Mouse (Mus musculus) embryonic facial prominence, embryonic 15.5 days (tissue): ENCODE measurements around the gene Rangap1. TPM values are rescaled to one million over a fixed set of nuclear protein-coding genes. Genes with fewer than 3 reads are reported as not detected.
"Not testable (repeated sequence)": the region's sequence is repeated elsewhere in the genome, so short reads cannot be mapped to it uniquely, and the experiment has no call there.

ENCODE experiments used
- ATAC-seq: fragments of 200-750 bp; cut with Nextera tagmentation; 2 replicates; pipeline ENCODE4 v1.8.0; 2017; ENCODE audit warnings: low read depth, moderate TSS enrichment; ENCODE audit not compliant: insufficient number of reproducible peaks, low FRiP score, low TSS enrichment
- H3K27ac ChIP-seq: fragments of 300-500 bp; sonication (generic); replicated peaks from 2 replicates; pipeline ENCODE4 v1.5.1; 2015; ENCODE audit warnings: mild to moderate bottlenecking, inconsistent platforms
- H3K27me3 ChIP-seq: fragments of 300-500 bp; sonication (generic); 2 replicates; pipeline ENCODE4 v1.6.1; 2015; ENCODE audit warnings: inconsistent platforms
- H3K36me3 ChIP-seq: fragments of 300-500 bp; sonication (generic); 2 replicates; pipeline ENCODE4 v1.6.1; 2015; ENCODE audit warnings: mild to moderate bottlenecking, inconsistent platforms
- H3K4me1 ChIP-seq: fragments of 300-500 bp; sonication (generic); 2 replicates; pipeline ENCODE4 v1.6.1; 2015; ENCODE audit warnings: inconsistent platforms
- H3K4me2 ChIP-seq: fragments of 300-500 bp; sonication (generic); replicated peaks from 2 replicates; pipeline ENCODE4 v1.6.1; 2015; ENCODE audit warnings: mild to moderate bottlenecking, inconsistent platforms
- H3K4me3 ChIP-seq: fragments of 300-500 bp; sonication (generic); replicated peaks from 2 replicates; pipeline ENCODE4 v1.5.1; 2015; ENCODE audit warnings: mild to moderate bottlenecking, inconsistent platforms
- H3K9ac ChIP-seq: fragments of 300-500 bp; sonication (generic); 2 replicates; pipeline ENCODE4 v1.6.1; 2015; ENCODE audit warnings: inconsistent platforms
- H3K9me3 ChIP-seq: fragments of 300-500 bp; sonication (generic); replicated peaks from 2 replicates; pipeline ENCODE4 v1.6.1; 2016; ENCODE audit warnings: inconsistent platforms
- WGBS: fragments of 180-500 bp; shearing (Covaris S2); methylation state at CpG from one replicate; pipeline ENCODE4 v1.1.7; 2015; 5-methylcytosine and 5-hydroxymethylcytosine counted together
- polyA plus RNA-seq: library from polyadenylated mRNA; unstranded; fragments of >200 nt; fragmentation: Nextera tagmentation; extraction: Ambion mirVana; gene quantifications from 2 replicates; pipeline ENCODE4 v1.2.1, GENCODE M21; 2015

The Rangap1 gene
- polyA plus RNA-seq, 1 experiment from 2014 or later = 98.3 TPM

- Histone ChIP-seq H3K9ac (no peak overlapping the region), H3K4me1 (0 out of 2 replicates have a peak, but pooled peaks cover 1% of the 10 kb centered on the region), H3K4me3 (no peak overlapping the region), H3K4me2 (no peak overlapping the region), H3K9me3 (no peaks in the 10 kb centered on the region), H3K27ac (no peak overlapping the region), H3K27me3 (no peaks in the 10 kb centered on the region), H3K36me3 (peaks cover 31% of the 10 kb centered on the region)
- ATAC-seq = no peak
- 92% methylated on average over 9 of the region's 9 CpGs for WGBS
These were observed 20.3 kb upstream of the Rangap1 start for GRCm38 (mm10) chr15:81765651-81766050.

- H3K36me3 ChIP-seq = peaks cover 23% of the 10 kb centered on the region
- H3K9me3 ChIP-seq = no peaks in the 10 kb centered on the region
- no peak overlapping the region for H3K4me2 ChIP-seq
- 81% methylated on average over 6 of the region's 6 CpGs for WGBS
- no peak overlapping the region for H3K27ac ChIP-seq
- ATAC-seq = no peak
- H3K27me3 ChIP-seq = no peaks in the 10 kb centered on the region
- no peak overlapping the region for H3K4me3 ChIP-seq
- H3K4me1 ChIP-seq = 0 out of 2 replicates have a peak, but pooled peaks cover 3% of the 10 kb centered on the region
- H3K9ac ChIP-seq = no peak overlapping the region
These were observed 19.2 kb upstream of the Rangap1 start for GRCm38 (mm10) chr15:81764573-81764972.

GRCm38 (mm10) chr15:81761959-81762358 is 16.6 kb upstream of the Rangap1 start:
- WGBS = 94% methylated on average over 3 of the region's 3 CpGs
- no peak overlapping the region for H3K4me2 ChIP-seq
- 0 out of 2 replicates have a peak, but pooled peaks cover 3% of the 10 kb centered on the region for H3K4me1 ChIP-seq
- H3K36me3 ChIP-seq = peaks cover 4% of the 10 kb centered on the region; the same call in 1 of the 2 replicates
- no peak overlapping the region for H3K9ac ChIP-seq
- no peaks in the 10 kb centered on the region for H3K9me3 ChIP-seq
- no peak overlapping the region for H3K27ac ChIP-seq
- no peak for ATAC-seq
- no peaks in the 10 kb centered on the region for H3K27me3 ChIP-seq
- H3K4me3 ChIP-seq = no peak overlapping the region

- Histone ChIP-seq H3K36me3 (peaks cover 4% of the 10 kb centered on the region; the same call in 1 of the 2 replicates), H3K27ac (no peak overlapping the region), H3K9ac (no peak overlapping the region), H3K4me1 (0 out of 2 replicates have a peak, but pooled peaks cover 3% of the 10 kb centered on the region), H3K9me3 (no peaks in the 10 kb centered on the region), H3K4me2 (no peak overlapping the region), H3K4me3 (no peak overlapping the region), H3K27me3 (no peaks in the 10 kb centered on the region)
- ATAC-seq = no peak
- 49% methylated on average over 7 of the region's 7 CpGs for WGBS
These were observed 16.1 kb upstream of the Rangap1 start for GRCm38 (mm10) chr15:81761381-81761780.

GRCm38 (mm10) chr15:81760361-81761079 is 15.2 kb upstream of the Rangap1 start:
- H3K27ac ChIP-seq = no peak overlapping the region
- WGBS = 82% methylated on average over 5 of the region's 5 CpGs

GRCm38 (mm10) chr15:81759542-81759941 is 14.2 kb upstream of the Rangap1 start:
- H3K9me3 ChIP-seq = no peaks in the 10 kb centered on the region
- peaks cover 12% of the 10 kb centered on the region; the same call in 1 of the 2 replicates for H3K36me3 ChIP-seq
- H3K4me3 ChIP-seq = no peak overlapping the region
- no peak overlapping the region for H3K27ac ChIP-seq
- no peak overlapping the region for H3K9ac ChIP-seq
- H3K4me1 ChIP-seq = 0 out of 2 replicates have a peak, but pooled peaks cover 3% of the 10 kb centered on the region
- H3K4me2 ChIP-seq = no peak overlapping the region
- 95% methylated on average over 3 of the region's 3 CpGs for WGBS
- no peak for ATAC-seq
- H3K27me3 ChIP-seq = no peaks in the 10 kb centered on the region

More at GRCm38 (mm10) chr15:81760361-81761079, 15.2 kb upstream of the Rangap1 start:
- Histone ChIP-seq H3K36me3 (peaks cover 9% of the 10 kb centered on the region; the same call in 1 of the 2 replicates), H3K9ac (no peak overlapping the region), H3K4me3 (no peak overlapping the region), H3K27me3 (no peaks in the 10 kb centered on the region), H3K9me3 (no peaks in the 10 kb centered on the region), H3K4me2 (no peak overlapping the region), H3K4me1 (0 out of 2 replicates have a peak, but pooled peaks cover 3% of the 10 kb centered on the region)
- no peak for ATAC-seq

GRCm38 (mm10) chr15:81758701-81759100 is 13.4 kb upstream of the Rangap1 start:
- Histone ChIP-seq H3K9ac (no peak overlapping the region), H3K4me3 (no peak overlapping the region), H3K27me3 (no peaks in the 10 kb centered on the region), H3K4me1 (0 out of 2 replicates have a peak, but pooled peaks cover 3% of the 10 kb centered on the region), H3K4me2 (no peak overlapping the region), H3K27ac (no peak overlapping the region), H3K9me3 (no peaks in the 10 kb centered on the region), H3K36me3 (peaks cover 12% of the 10 kb centered on the region; the same call in 1 of the 2 replicates)
- ATAC-seq = no peak
- 88% methylated on average over 5 of the region's 5 CpGs for WGBS

GRCm38 (mm10) chr15:81753669-81754068 is 8.3 kb upstream of the Rangap1 start:
- H3K4me3 ChIP-seq = no peak overlapping the region
- no peak overlapping the region for H3K27ac ChIP-seq
- no peaks in the 10 kb centered on the region for H3K27me3 ChIP-seq
- no peak overlapping the region for H3K4me2 ChIP-seq
- no peaks in the 10 kb centered on the region for H3K9me3 ChIP-seq
- ATAC-seq = no peak
- WGBS = 93% methylated on average over 9 of the region's 9 CpGs
- 0 out of 2 replicates have a peak, but pooled peaks cover 4% of the 10 kb centered on the region for H3K4me1 ChIP-seq
- H3K9ac ChIP-seq = no peak overlapping the region
- H3K36me3 ChIP-seq = peaks cover 14% of the 10 kb centered on the region; the same call in 1 of the 2 replicates

GRCm38 (mm10) chr15:81749742-81750141 is 4.4 kb upstream of the Rangap1 start:
- 51% methylated on average over 14 of the region's 14 CpGs for WGBS
- no peak overlapping the region for H3K4me2 ChIP-seq

GRCm38 (mm10) chr15:81745601-81746114 is 328 bp upstream of the Rangap1 start:
- Histone ChIP-seq H3K36me3 (no peaks in the 10 kb centered on the region), H3K27ac (peak overlapping the region; percentile 94), H3K27me3 (no peaks in the 10 kb centered on the region), H3K9ac (peak overlapping the region; percentile 98), H3K9me3 (no peaks in the 10 kb centered on the region), H3K4me3 (peak overlapping the region; percentile 94), H3K4me2 (peak overlapping the region; percentile 76), H3K4me1 (peaks cover 18% of the 10 kb centered on the region)
- WGBS = under 1% methylated on average over 33 of the region's 33 CpGs
- ATAC-seq = peak; percentile 80

More at GRCm38 (mm10) chr15:81749742-81750141, 4.4 kb upstream of the Rangap1 start:
- ATAC-seq = no peak
- Histone ChIP-seq H3K27ac (no peak overlapping the region), H3K9ac (no peak overlapping the region), H3K36me3 (peaks cover 7% of the 10 kb centered on the region; the same call in 1 of the 2 replicates), H3K4me1 (peaks cover 13% of the 10 kb centered on the region; the same call in 1 of the 2 replicates), H3K4me3 (no peak overlapping the region), H3K27me3 (no peaks in the 10 kb centered on the region), H3K9me3 (no peaks in the 10 kb centered on the region)

GRCm38 (mm10) chr15:81742368-81742767 is 3.0 kb downstream of the Rangap1 start:
- H3K9ac ChIP-seq, H3K27ac ChIP-seq, H3K27me3 ChIP-seq, H3K9me3 ChIP-seq, H3K36me3 ChIP-seq, ATAC-seq, H3K4me3 ChIP-seq, H3K4me2 ChIP-seq: not testable (repeated sequence)
- peaks cover 14% of the 10 kb centered on the region for H3K4me1 ChIP-seq
- WGBS = 35% methylated on average over 2 of the region's 2 CpGs
